Mouse (Mus musculus) forebrain, postnatal 0 days (tissue): ENCODE data around the gene Cops7a. TPM values are rescaled to one million over a fixed set of nuclear protein-coding genes. Genes with fewer than 3 reads are reported as not detected.

Experiments used
- ATAC-seq: fragments of 200-750 bp; cut with Nextera tagmentation; 2 replicates; pipeline ENCODE4 v1.8.0; 2017; ENCODE audit warnings: mild to moderate bottlenecking, moderate library complexity
- DNase-seq: peaks from one replicate; pipeline ENCODE4 v3.0.0-alpha.2; 2015
- H3K27ac ChIP-seq: fragments of 300-500 bp; sonication (generic); 2 replicates; pipeline ENCODE4 v1.5.1; 2014; ENCODE audit warnings: low read depth, mild to moderate bottlenecking, antibody characterized with exemption, low read length, moderate library complexity, mixed read lengths
- H3K27me3 ChIP-seq: fragments of 300-500 bp; sonication (generic); 2 replicates; pipeline ENCODE4 v1.6.1; 2014; ENCODE audit warnings: mild to moderate bottlenecking, low read length, mixed read lengths; ENCODE audit not compliant: insufficient read depth
- H3K36me3 ChIP-seq: fragments of 300-500 bp; sonication (generic); 2 replicates; pipeline ENCODE4 v1.6.1; 2014; ENCODE audit warnings: mild to moderate bottlenecking, moderate library complexity; ENCODE audit not compliant: insufficient read depth
- H3K4me1 ChIP-seq: fragments of 300-500 bp; sonication (generic); 2 replicates; pipeline ENCODE4 v1.6.1; 2014; ENCODE audit warnings: antibody characterized with exemption; ENCODE audit not compliant: insufficient read depth
- H3K4me2 ChIP-seq: fragments of 300-500 bp; sonication (generic); 2 replicates; pipeline ENCODE4 v1.6.1; 2014; ENCODE audit warnings: low read depth, mild to moderate bottlenecking, moderate library complexity
- H3K4me3 ChIP-seq: fragments of 300-500 bp; sonication (generic); 2 replicates; pipeline ENCODE4 v1.5.1; 2014; ENCODE audit warnings: low read depth, low read length, mixed read lengths
- H3K9ac ChIP-seq: fragments of 300-500 bp; sonication (generic); 2 replicates; pipeline ENCODE4 v1.6.1; 2014; ENCODE audit warnings: mild to moderate bottlenecking
- H3K9me3 ChIP-seq: fragments of 300-500 bp; sonication (generic); 2 replicates; pipeline ENCODE4 v1.6.1; 2016; ENCODE audit warnings: low read length
- CTCF ChIP-seq: sonication (generic); IDR thresholded peaks from 2 replicates; pipeline ENCODE4 v1.5.1; 2016; ENCODE audit warnings: antibody characterized with exemption, control low read depth, low read depth
- WGBS: fragments of 180-500 bp; shearing (Covaris S2); extraction: QIAGEN DNeasy Blood & Tissue Kit; methylation state at CpG from one replicate; pipeline ENCODE4 v1.1.7; 2014; 5-methylcytosine and 5-hydroxymethylcytosine counted together
- polyA plus RNA-seq: library from polyadenylated mRNA; unstranded; fragments of >200 nt; fragmentation: Nextera tagmentation; extraction: Ambion mirVana; gene quantifications from 2 replicates; pipeline ENCODE4 v1.2.1, GENCODE M21; 2015
- total RNA-seq: library from RNA; depleted of rRNA; stranded (reverse); fragments of >200 nt; gene quantifications from 2 replicates; pipeline ENCODE4 v1.2.3, GENCODE M21; 2014; rRNA removed

Cops7a gene
- total and polyA plus RNA-seq, 2 experiments from 2014 or later = 87.8 to 117 TPM

DNA sequence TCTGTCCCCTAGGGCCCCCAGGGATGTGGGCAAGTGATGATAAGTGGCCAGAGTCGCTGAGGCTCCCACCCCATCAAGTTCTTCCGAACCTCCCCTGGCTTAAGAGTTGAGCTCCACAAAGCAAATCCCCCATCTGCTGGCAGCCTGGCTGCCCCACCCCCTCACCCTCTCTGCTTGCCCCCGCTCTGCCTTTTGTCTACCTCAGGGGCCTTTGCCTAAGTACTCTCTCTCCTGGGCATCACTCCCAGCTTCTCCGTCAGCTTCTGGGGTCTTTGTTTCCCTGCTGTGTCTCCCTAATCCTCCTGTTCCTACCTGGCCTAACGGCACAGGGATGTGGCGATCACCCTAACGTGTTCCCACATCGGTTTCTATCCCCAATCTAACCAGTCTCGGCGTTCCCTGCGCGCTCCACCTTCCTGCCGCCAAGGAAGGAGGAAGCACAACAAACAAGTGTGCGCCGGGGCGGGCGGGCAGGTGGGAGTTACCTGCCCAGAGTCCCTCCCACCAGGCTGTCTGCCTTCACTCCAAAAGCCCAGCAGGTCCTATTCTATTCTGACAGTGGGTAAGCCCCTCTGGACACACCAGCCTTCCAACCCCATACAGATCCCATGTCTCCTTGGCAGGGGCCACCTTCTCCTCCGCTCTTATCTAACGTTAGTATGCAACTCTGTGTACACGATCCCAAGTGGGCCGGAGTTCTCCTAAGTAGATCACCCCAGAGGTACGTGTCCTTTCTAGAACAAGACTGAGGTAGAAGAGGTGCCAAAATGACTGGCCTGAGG, 50.0 kb downstream of the Cops7a start:
- H3K4me3 ChIP-seq = peak overlapping the region; percentile 100
- peaks cover 6% of the 10 kb centered on the region; the same call in 1 of the 2 replicates for H3K4me1 ChIP-seq
- peaks cover 23% of the 10 kb centered on the region for H3K36me3 ChIP-seq
- TF ChIP-seq CTCF = no peak
- H3K9ac ChIP-seq = peak overlapping the region; percentile 100
- peak overlapping the region; percentile 96 for H3K4me2 ChIP-seq
- WGBS = 3% methylated on average over 22 of the region's 22 CpGs
- no peaks in the 10 kb centered on the region for H3K9me3 ChIP-seq
- DNase-seq (no peak), ATAC-seq (no peak)
- H3K27me3 ChIP-seq = no peaks in the 10 kb centered on the region
- H3K27ac ChIP-seq = peak overlapping the region; percentile 100

DNA sequence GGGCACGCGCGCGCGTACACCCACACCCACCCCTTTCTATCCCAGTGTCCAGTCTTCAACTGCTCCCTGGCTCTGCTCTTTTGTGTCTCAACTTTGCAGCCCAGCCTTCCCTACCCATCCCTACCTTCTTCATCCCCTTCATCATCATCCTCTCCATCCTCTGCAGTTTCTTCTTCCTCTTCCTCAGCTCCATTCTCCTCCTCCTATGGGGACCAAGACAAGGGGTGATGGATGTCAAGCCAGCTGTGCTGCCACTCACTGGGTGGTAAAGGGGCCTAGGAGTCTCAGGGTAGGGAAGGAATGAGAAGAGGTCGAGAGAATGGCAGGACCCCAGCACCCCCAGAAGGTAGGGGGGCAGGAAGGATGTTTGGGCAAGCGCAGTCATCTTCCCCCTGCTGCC, 50.8 kb downstream of the Cops7a start:
- H3K27me3 ChIP-seq = no peaks in the 10 kb centered on the region
- 73% methylated on average over 7 of the region's 7 CpGs for WGBS
- no peak for TF ChIP-seq CTCF

DNA sequence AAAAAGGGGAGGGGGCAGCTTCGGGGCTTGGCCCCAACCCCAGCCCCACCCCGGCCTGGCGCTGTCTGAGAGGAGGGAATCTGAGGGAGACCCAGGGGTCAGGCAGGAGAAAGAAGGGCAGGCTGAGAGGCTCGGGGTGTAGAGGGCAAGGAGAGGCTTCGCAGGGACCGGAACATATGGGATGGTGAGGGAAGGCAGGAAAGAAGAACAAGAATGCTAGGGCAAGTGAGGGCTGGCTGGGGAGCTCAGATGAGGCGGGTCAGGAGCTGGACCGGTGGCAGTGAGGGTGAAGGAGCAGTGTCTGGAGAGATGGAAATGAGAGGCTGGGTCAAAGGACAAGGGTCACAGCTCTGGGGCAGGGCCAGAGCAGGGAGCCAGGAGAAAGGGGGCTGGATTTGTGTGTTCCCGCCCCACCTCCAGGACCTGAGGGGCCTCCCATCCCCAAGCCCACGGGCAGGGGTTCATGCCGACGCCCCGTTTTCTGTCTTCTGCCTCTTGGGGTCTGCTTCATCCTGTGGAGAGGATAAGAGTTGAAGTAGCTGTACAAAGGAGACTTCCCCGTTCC, 51.5 kb downstream of the Cops7a start:
- H3K36me3 ChIP-seq = peaks cover 23% of the 10 kb centered on the region
- no peaks in the 10 kb centered on the region for H3K4me1 ChIP-seq
- no peak overlapping the region for H3K27ac ChIP-seq
- no peak overlapping the region; the same call in 1 of the 2 replicates for H3K4me2 ChIP-seq
- ATAC-seq (no peak), DNase-seq (no peak)
- H3K9ac ChIP-seq = no peak overlapping the region
- no peaks in the 10 kb centered on the region for H3K9me3 ChIP-seq
- no peak for TF ChIP-seq CTCF
- no peaks in the 10 kb centered on the region for H3K27me3 ChIP-seq
- no peak overlapping the region for H3K4me3 ChIP-seq
- WGBS = 73% methylated on average over 14 of the region's 14 CpGs

More for the DNA sequence above, 50.8 kb downstream of the Cops7a start:
- no peaks in the 10 kb centered on the region for H3K4me1 ChIP-seq
- peak overlapping the region; percentile 100 for H3K4me3 ChIP-seq
- DNase-seq = no peak
- peak overlapping the region; percentile 96 for H3K4me2 ChIP-seq
- 0 out of 2 replicates have a peak overlapping the region, but pooled peaks have one; percentile 2 for H3K27ac ChIP-seq
- no peak for ATAC-seq
- H3K9me3 ChIP-seq = no peaks in the 10 kb centered on the region
- peak overlapping the region; percentile 100; the same call in 1 of the 2 replicates for H3K9ac ChIP-seq
- peaks cover 23% of the 10 kb centered on the region for H3K36me3 ChIP-seq

DNA sequence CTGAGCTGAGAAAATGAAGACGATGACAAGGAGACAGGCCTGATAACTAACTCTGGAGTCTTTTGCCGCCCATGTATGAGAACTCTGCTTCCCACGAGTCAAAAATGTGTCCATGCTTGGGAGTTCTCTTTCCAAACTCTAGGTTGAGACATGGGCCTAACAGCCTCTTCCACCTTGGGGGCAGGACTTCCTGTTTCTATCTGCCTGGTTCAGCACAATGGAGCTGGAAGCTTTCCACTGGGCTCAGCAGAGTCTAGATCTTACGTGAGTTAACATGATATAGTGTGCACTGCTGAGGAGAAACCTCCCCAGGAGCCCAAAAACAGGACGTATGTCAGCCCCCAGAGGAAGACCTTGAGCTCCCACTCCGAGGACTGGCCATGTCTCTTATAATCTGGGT, 52.1 kb downstream of the Cops7a start:
- ATAC-seq (no peak), DNase-seq (no peak)
- no peaks in the 10 kb centered on the region for H3K9me3 ChIP-seq
- WGBS = 58% methylated on average over 6 of the region's 6 CpGs
- TF ChIP-seq CTCF = no peak
- H3K27ac ChIP-seq = no peak overlapping the region
- no peaks in the 10 kb centered on the region for H3K27me3 ChIP-seq
- peaks cover 23% of the 10 kb centered on the region for H3K36me3 ChIP-seq
- no peaks in the 10 kb centered on the region for H3K4me1 ChIP-seq
- no peak overlapping the region for H3K9ac ChIP-seq
- H3K4me3 ChIP-seq = no peak overlapping the region
- H3K4me2 ChIP-seq = no peak overlapping the region

DNA sequence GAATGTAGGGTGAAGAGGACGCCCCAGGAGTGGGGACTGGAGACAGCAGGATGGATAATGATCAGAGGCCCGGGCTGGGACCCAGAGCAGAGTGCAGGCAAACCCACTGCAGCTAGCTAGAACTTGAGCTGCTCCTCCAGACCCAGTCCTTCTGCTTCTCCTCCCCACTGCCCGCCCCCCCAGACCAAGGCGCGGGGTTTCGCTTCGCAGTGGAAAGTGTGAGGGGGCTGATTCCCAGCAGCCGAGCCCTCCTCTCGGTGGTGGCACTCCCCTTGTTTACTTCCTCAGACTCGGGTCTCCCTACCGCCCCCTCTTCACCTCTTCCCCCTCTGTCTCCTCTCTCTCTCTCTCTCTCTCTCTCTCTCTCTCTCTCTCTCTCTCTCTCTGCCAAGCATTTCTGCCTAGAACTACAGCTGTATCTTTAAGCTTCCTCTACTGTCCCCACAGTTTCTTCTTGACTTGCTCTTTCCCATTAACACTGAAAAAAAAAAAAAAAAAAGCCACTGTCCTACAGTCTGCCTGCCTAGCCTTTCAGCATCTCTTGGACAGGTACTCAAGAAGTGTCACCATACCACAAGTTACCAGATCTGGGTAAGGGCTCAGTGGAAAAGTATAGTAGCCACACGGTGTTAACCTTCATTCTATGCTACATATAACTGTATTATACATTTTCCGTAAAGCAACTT, 53.7 kb downstream of the Cops7a start, which contains the start of gene Lag3:
TSS of gene Lag3 (minus strand) at position 173 of the 686 bp plus-strand sequence.
- no peaks in the 10 kb centered on the region for H3K4me1 ChIP-seq
- TF ChIP-seq CTCF = no peak
- no peak within 1 kb of the TSS for H3K4me3 ChIP-seq
- no peak within 1 kb of the TSS for H3K4me2 ChIP-seq
- no peak within 1 kb of the TSS for H3K9ac ChIP-seq
- no peaks in the 10 kb centered on the region for H3K9me3 ChIP-seq
- WGBS = 20% methylated on average over 12 of the region's 13 CpGs
- no peak for DNase-seq
- H3K27me3 ChIP-seq = no peaks in the 10 kb centered on the region
- no peak within 1 kb of the TSS for H3K27ac ChIP-seq
- peaks cover 23% of the 10 kb centered on the region for H3K36me3 ChIP-seq
- ATAC-seq = no peak

DNA sequence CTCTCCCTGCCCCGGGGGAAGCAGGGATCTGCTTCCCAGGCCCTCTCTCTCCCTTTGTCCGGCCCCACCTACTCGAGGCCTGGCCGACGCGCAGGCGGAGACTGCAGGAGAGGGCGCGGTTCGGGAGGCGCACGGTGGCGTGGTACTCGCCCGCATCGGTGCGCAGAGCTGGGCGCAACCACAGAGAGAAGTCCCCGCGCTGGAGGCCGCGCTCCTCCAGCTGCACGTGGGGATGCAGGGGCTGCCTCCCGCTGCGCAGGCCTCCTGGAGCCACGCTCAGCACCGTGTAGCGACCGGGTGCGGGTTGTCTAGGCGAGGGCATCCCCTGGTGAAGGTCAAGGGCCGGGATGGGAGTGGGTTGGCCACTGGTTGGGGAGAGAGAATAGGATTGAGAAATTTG, 55.3 kb downstream of the Cops7a start:
- ATAC-seq = peak; percentile 30; the same call in 1 of the 2 replicates
- Histone ChIP-seq H3K9me3 (no peaks in the 10 kb centered on the region), H3K36me3 (peaks cover 23% of the 10 kb centered on the region), H3K27ac (no peak overlapping the region), H3K4me3 (no peak overlapping the region), H3K4me2 (peak overlapping the region; percentile 19; the same call in 1 of the 2 replicates), H3K27me3 (no peaks in the 10 kb centered on the region), H3K4me1 (no peaks in the 10 kb centered on the region; the same call in 1 of the 2 replicates), H3K9ac (peak overlapping the region; percentile 25; the same call in 1 of the 2 replicates)
- no peak for TF ChIP-seq CTCF
- no peak for DNase-seq
- WGBS = 8% methylated on average over 32 of the region's 32 CpGs

Other genes with a start within 250 kb of the Cops7a start
- 2.2 and 2.9 TPM in 2 replicates for gene Ptpn6, start 226.8 kb downstream of the Cops7a start, total RNA-seq
- gene Ptpn6, start 226.8 kb downstream of the Cops7a start, polyA plus RNA-seq = 3.6 and 3.8 TPM in 2 replicates
- 257 and 314 TPM in 2 replicates for gene Grcc10, start 224.2 kb downstream of the Cops7a start, total RNA-seq
- gene Grcc10, start 224.2 kb downstream of the Cops7a start, polyA plus RNA-seq = 699 and 862 TPM in 2 replicates
- not detected in 2 replicates for gene Gm45234, start 209.5 kb downstream of the Cops7a start, total RNA-seq
- gene Gm45234, start 209.5 kb downstream of the Cops7a start, polyA plus RNA-seq = 0.11 TPM in 1 of 2 replicates, not detected in the other
- 15.0 and 16.7 TPM in 2 replicates for gene Atn1, start 209.0 kb downstream of the Cops7a start, total RNA-seq
- gene Atn1, start 209.0 kb downstream of the Cops7a start, polyA plus RNA-seq = 19.3 and 24.2 TPM in 2 replicates
- gene Eno2, start 195.9 kb downstream of the Cops7a start, total RNA-seq = 130 and 148 TPM in 2 replicates
- gene Eno2, start 195.9 kb downstream of the Cops7a start, polyA plus RNA-seq = 88.5 and 113 TPM in 2 replicates
- 13.7 and 13.8 TPM in 2 replicates for gene Lrrc23, start 185.8 kb downstream of the Cops7a start, total RNA-seq
- 9.6 and 14.7 TPM in 2 replicates for gene Lrrc23, start 185.8 kb downstream of the Cops7a start, polyA plus RNA-seq
- gene Spsb2, start 156.9 kb downstream of the Cops7a start, total RNA-seq = 4.3 and 6.0 TPM in 2 replicates
- 6.8 and 7.0 TPM in 2 replicates for gene Spsb2, start 156.9 kb downstream of the Cops7a start, polyA plus RNA-seq
- gene Tpi1, start 151.2 kb downstream of the Cops7a start, total RNA-seq = 332 and 338 TPM in 2 replicates
- gene Tpi1, start 151.2 kb downstream of the Cops7a start, polyA plus RNA-seq = 354 and 367 TPM in 2 replicates
- gene Usp5, start 136.1 kb downstream of the Cops7a start, total RNA-seq = 215 and 224 TPM in 2 replicates
- gene Usp5, start 136.1 kb downstream of the Cops7a start, polyA plus RNA-seq = 173 and 191 TPM in 2 replicates
- gene Cdca3, start 136.0 kb downstream of the Cops7a start, total RNA-seq = 13.5 and 20.7 TPM in 2 replicates
- 28.5 and 30.5 TPM in 2 replicates for gene Cdca3, start 136.0 kb downstream of the Cops7a start, polyA plus RNA-seq
- gene Gnb3, start 125.3 kb downstream of the Cops7a start, total RNA-seq = 0.90 and 1.8 TPM in 2 replicates
- 0.61 and 1.2 TPM in 2 replicates for gene Gnb3, start 125.3 kb downstream of the Cops7a start, polyA plus RNA-seq
- gene P3h3, start 107.8 kb downstream of the Cops7a start, total RNA-seq = 78.8 and 85.7 TPM in 2 replicates
- gene P3h3, start 107.8 kb downstream of the Cops7a start, polyA plus RNA-seq = 6.2 and 9.1 TPM in 2 replicates
- 154 and 160 TPM in 2 replicates for gene Gpr162, start 101.6 kb downstream of the Cops7a start, total RNA-seq
- 30.3 and 38.1 TPM in 2 replicates for gene Gpr162, start 101.6 kb downstream of the Cops7a start, polyA plus RNA-seq
- 0.57 and 0.69 TPM in 2 replicates for gene Cd4, start 77.3 kb downstream of the Cops7a start, total RNA-seq
- gene Cd4, start 77.3 kb downstream of the Cops7a start, polyA plus RNA-seq = 0.25 and 0.72 TPM in 2 replicates
- gene Lag3, start 53.8 kb downstream of the Cops7a start, total RNA-seq = 1.9 and 2.4 TPM in 2 replicates
- 2.6 and 3.9 TPM in 2 replicates for gene Lag3, start 53.8 kb downstream of the Cops7a start, polyA plus RNA-seq
- gene Ptms, start 45.4 kb downstream of the Cops7a start, total RNA-seq = 722 and 784 TPM in 2 replicates
- 1,090 and 1,099 TPM in 2 replicates for gene Ptms, start 45.4 kb downstream of the Cops7a start, polyA plus RNA-seq
- gene Mlf2, start 34.2 kb downstream of the Cops7a start, total RNA-seq = 432 and 471 TPM in 2 replicates
- 665 and 718 TPM in 2 replicates for gene Mlf2, start 34.2 kb downstream of the Cops7a start, polyA plus RNA-seq
- gene Pianp, start 31.2 kb upstream of the Cops7a start, total RNA-seq = 12.2 and 18.3 TPM in 2 replicates
- gene Pianp, start 31.2 kb upstream of the Cops7a start, polyA plus RNA-seq = 53.8 and 68.9 TPM in 2 replicates
- 24.7 and 34.5 TPM in 2 replicates for gene Zfp384, start 43.6 kb upstream of the Cops7a start, total RNA-seq
- 7.2 and 8.4 TPM in 2 replicates for gene Zfp384, start 43.6 kb upstream of the Cops7a start, polyA plus RNA-seq
- gene Ing4, start 74.2 kb upstream of the Cops7a start, total RNA-seq = 83.4 and 103 TPM in 2 replicates
- 102 and 111 TPM in 2 replicates for gene Ing4, start 74.2 kb upstream of the Cops7a start, polyA plus RNA-seq
- gene Acrbp, start 84.2 kb upstream of the Cops7a start, total RNA-seq = 11.3 and 12.2 TPM in 2 replicates
- gene Acrbp, start 84.2 kb upstream of the Cops7a start, polyA plus RNA-seq = 11.4 and 13.8 TPM in 2 replicates
- gene Lpar5, start 102.4 kb upstream of the Cops7a start, total RNA-seq = 0.38 and 0.71 TPM in 2 replicates
- 0.59 and 0.61 TPM in 2 replicates for gene Lpar5, start 102.4 kb upstream of the Cops7a start, polyA plus RNA-seq
- 121 and 141 TPM in 2 replicates for gene Chd4, start 130.4 kb upstream of the Cops7a start, total RNA-seq
- 53.3 and 72.6 TPM in 2 replicates for gene Chd4, start 130.4 kb upstream of the Cops7a start, polyA plus RNA-seq
- gene Nop2, start 166.4 kb upstream of the Cops7a start, total RNA-seq = 47.2 and 56.0 TPM in 2 replicates
- 39.6 and 43.5 TPM in 2 replicates for gene Nop2, start 166.4 kb upstream of the Cops7a start, polyA plus RNA-seq
- 24.6 and 28.8 TPM in 2 replicates for gene Iffo1, start 179.7 kb upstream of the Cops7a start, total RNA-seq
- 12.8 and 18.3 TPM in 2 replicates for gene Iffo1, start 179.7 kb upstream of the Cops7a start, polyA plus RNA-seq
- gene Gapdh, start 200.9 kb upstream of the Cops7a start, total RNA-seq = 2,022 and 2,511 TPM in 2 replicates
- gene Gapdh, start 200.9 kb upstream of the Cops7a start, polyA plus RNA-seq = 1,543 and 1,551 TPM in 2 replicates
- gene Ncapd2, start 226.2 kb upstream of the Cops7a start, total RNA-seq = 32.5 and 43.5 TPM in 2 replicates
- gene Ncapd2, start 226.2 kb upstream of the Cops7a start, polyA plus RNA-seq = 18.9 and 25.8 TPM in 2 replicates
- gene Mrpl51, start 226.3 kb upstream of the Cops7a start, total RNA-seq = 51.3 and 54.0 TPM in 2 replicates
- gene Mrpl51, start 226.3 kb upstream of the Cops7a start, polyA plus RNA-seq = 146 and 148 TPM in 2 replicates